Mouse (Mus musculus) left cerebral cortex, adult 9 months (tissue): ENCODE data around the gene Tma7.

Experiments used
- DNase-seq, 2 experiments: peaks; one replicate each; pipeline ENCODE4 v3.0.0; 2022; ENCODE audit warnings: low spot score in 2 of 2

Tma7 gene

GRCm38 (mm10) chr9:109082124-109082800, at the start of gene Tma7, which contains the start of gene Ccdc51:
Tma7 (minus strand) TSS chr9:109082587.
Ccdc51 (plus strand) TSS chr9:109082493.
- peak; percentile 79 to 93 for DNase-seq

- no peak for DNase-seq
These were observed 47.7 kb upstream of the Tma7 start for GRCm38 (mm10) chr9:109130076-109130475.

- peak in 1 of 2 experiments; percentile 34 for DNase-seq
These were observed 45.8 kb upstream of the Tma7 start for GRCm38 (mm10) chr9:109128211-109128610.

- DNase-seq = no peak
These were observed 44.7 kb upstream of the Tma7 start for GRCm38 (mm10) chr9:109127076-109127475.

GRCm38 (mm10) chr9:109125481-109125880, 43.1 kb upstream of the Tma7 start:
- DNase-seq = no peak

- DNase-seq = no peak
These were observed 42.7 kb upstream of the Tma7 start for GRCm38 (mm10) chr9:109125043-109125442.

GRCm38 (mm10) chr9:109124164-109124563, 41.8 kb upstream of the Tma7 start:
- no peak for DNase-seq

- no peak for DNase-seq
These were observed 40.9 kb upstream of the Tma7 start for GRCm38 (mm10) chr9:109123266-109123665.

- peak in 1 of 2 experiments; percentile 42 for DNase-seq
These were observed 40.2 kb upstream of the Tma7 start for GRCm38 (mm10) chr9:109122553-109123085.

- DNase-seq = no peak
These were observed 38.6 kb upstream of the Tma7 start for GRCm38 (mm10) chr9:109120956-109121355.

- DNase-seq = no peak
These were observed 37.2 kb upstream of the Tma7 start for GRCm38 (mm10) chr9:109119571-109119970.

- DNase-seq = no peak
These were observed 35.7 kb upstream of the Tma7 start for GRCm38 (mm10) chr9:109118106-109118505.

- DNase-seq = no peak
These were observed 33.8 kb upstream of the Tma7 start for GRCm38 (mm10) chr9:109116205-109116604.

GRCm38 (mm10) chr9:109114871-109115270, 32.5 kb upstream of the Tma7 start:
- no peak for DNase-seq

GRCm38 (mm10) chr9:109114276-109114675, 31.9 kb upstream of the Tma7 start:
- no peak for DNase-seq

GRCm38 (mm10) chr9:109113331-109113730, 30.9 kb upstream of the Tma7 start:
- DNase-seq = no peak

- no peak for DNase-seq
These were observed 29.2 kb upstream of the Tma7 start for GRCm38 (mm10) chr9:109111591-109111990.

GRCm38 (mm10) chr9:109111101-109111500, 28.7 kb upstream of the Tma7 start:
- no peak for DNase-seq

GRCm38 (mm10) chr9:109110240-109110639, 27.9 kb upstream of the Tma7 start:
- DNase-seq = no peak

GRCm38 (mm10) chr9:109107341-109107740, 25.0 kb upstream of the Tma7 start:
- DNase-seq = no peak

- DNase-seq = no peak
These were observed 23.3 kb upstream of the Tma7 start for GRCm38 (mm10) chr9:109105648-109106047.

- no peak for DNase-seq
These were observed 22.6 kb upstream of the Tma7 start for GRCm38 (mm10) chr9:109105011-109105410.

GRCm38 (mm10) chr9:109104083-109104482, 21.7 kb upstream of the Tma7 start:
- no peak for DNase-seq

GRCm38 (mm10) chr9:109103250-109103649, 20.9 kb upstream of the Tma7 start:
- no peak for DNase-seq
